Mouse (Mus musculus) stomach, embryonic 15.5 days (tissue): ENCODE measurements around the gene Ccdc32. TPM values are rescaled to one million over a fixed set of nuclear protein-coding genes. Genes with fewer than 3 reads are reported as not detected.
"Not testable (repeated sequence)": the region's sequence is repeated elsewhere in the genome, so short reads cannot be mapped to it uniquely, and the experiment has no call there.

Experiments
- ATAC-seq: fragments of 200-750 bp; cut with Nextera tagmentation; 2 replicates; pipeline ENCODE4 v1.8.0; 2017; ENCODE audit warnings: low read depth, moderate number of reproducible peaks, moderate TSS enrichment; ENCODE audit not compliant: insufficient read depth, low FRiP score
- H3K27ac ChIP-seq: fragments of 300-500 bp; sonication (generic); 2 replicates; pipeline ENCODE4 v1.5.1; 2015; ENCODE audit warnings: mild to moderate bottlenecking, inconsistent platforms
- H3K27me3 ChIP-seq: fragments of 300-500 bp; sonication (generic); replicated peaks from 2 replicates; pipeline ENCODE4 v1.6.1; 2015; ENCODE audit warnings: inconsistent platforms
- H3K36me3 ChIP-seq: fragments of 300-500 bp; sonication (generic); 2 replicates; pipeline ENCODE4 v1.6.1; 2015; ENCODE audit warnings: inconsistent platforms
- H3K4me1 ChIP-seq: fragments of 300-500 bp; sonication (generic); 2 replicates; pipeline ENCODE4 v1.6.1; 2015; ENCODE audit warnings: inconsistent platforms
- H3K4me2 ChIP-seq: fragments of 300-500 bp; sonication (generic); 2 replicates; pipeline ENCODE4 v1.6.1; 2015; ENCODE audit warnings: mild to moderate bottlenecking, inconsistent platforms
- H3K4me3 ChIP-seq: fragments of 300-500 bp; sonication (generic); replicated peaks from 2 replicates; pipeline ENCODE4 v1.5.1; 2015; ENCODE audit warnings: inconsistent platforms
- H3K9ac ChIP-seq: fragments of 300-500 bp; sonication (generic); 2 replicates; pipeline ENCODE4 v1.6.1; 2015; ENCODE audit warnings: inconsistent platforms
- H3K9me3 ChIP-seq: fragments of 300-500 bp; sonication (generic); 2 replicates; pipeline ENCODE4 v1.6.1; 2016; ENCODE audit warnings: inconsistent platforms
- WGBS: fragments of 180-500 bp; shearing (Covaris S2); methylation state at CpG from one replicate; pipeline ENCODE4 v1.1.7; 2015; 5-methylcytosine and 5-hydroxymethylcytosine counted together
- polyA plus RNA-seq: library from polyadenylated mRNA; unstranded; fragments of >200 nt; fragmentation: Nextera tagmentation; extraction: Ambion mirVana; gene quantifications from 2 replicates; pipeline ENCODE4 v1.2.1, GENCODE M21; 2015

The Ccdc32 gene
- polyA plus RNA-seq, 1 experiment from 2014 or later, result 22.3 TPM

GRCm38 (mm10) chr2:119026951-119027350, 2.2 kb downstream of the Ccdc32 start:
- no peaks in the 10 kb centered on the region for H3K27me3 ChIP-seq
- no peak for ATAC-seq
- WGBS, result 87% methylated on average over 4 of the region's 4 CpGs
- peaks cover 16% of the 10 kb centered on the region; the same call in 1 of the 2 replicates for H3K36me3 ChIP-seq
- no peak overlapping the region for H3K4me2 ChIP-seq
- H3K9ac ChIP-seq, result no peak overlapping the region
- H3K4me1 ChIP-seq, result peaks cover 8% of the 10 kb centered on the region
- no peak overlapping the region for H3K27ac ChIP-seq
- no peaks in the 10 kb centered on the region for H3K9me3 ChIP-seq
- H3K4me3 ChIP-seq, result no peak overlapping the region

- no peak overlapping the region for H3K4me2 ChIP-seq
- H3K4me3 ChIP-seq, result no peak overlapping the region
- no peaks in the 10 kb centered on the region for H3K27me3 ChIP-seq
- no peaks in the 10 kb centered on the region for H3K9me3 ChIP-seq
- 65% methylated on average over 4 of the region's 4 CpGs for WGBS
- H3K27ac ChIP-seq, result no peak overlapping the region
- peaks cover 27% of the 10 kb centered on the region for H3K36me3 ChIP-seq
- H3K4me1 ChIP-seq, result peaks cover 8% of the 10 kb centered on the region
- ATAC-seq, result no peak
- no peak overlapping the region for H3K9ac ChIP-seq
Observed at GRCm38 (mm10) chr2:119025239-119025616, 4.0 kb downstream of the Ccdc32 start.

DNA sequence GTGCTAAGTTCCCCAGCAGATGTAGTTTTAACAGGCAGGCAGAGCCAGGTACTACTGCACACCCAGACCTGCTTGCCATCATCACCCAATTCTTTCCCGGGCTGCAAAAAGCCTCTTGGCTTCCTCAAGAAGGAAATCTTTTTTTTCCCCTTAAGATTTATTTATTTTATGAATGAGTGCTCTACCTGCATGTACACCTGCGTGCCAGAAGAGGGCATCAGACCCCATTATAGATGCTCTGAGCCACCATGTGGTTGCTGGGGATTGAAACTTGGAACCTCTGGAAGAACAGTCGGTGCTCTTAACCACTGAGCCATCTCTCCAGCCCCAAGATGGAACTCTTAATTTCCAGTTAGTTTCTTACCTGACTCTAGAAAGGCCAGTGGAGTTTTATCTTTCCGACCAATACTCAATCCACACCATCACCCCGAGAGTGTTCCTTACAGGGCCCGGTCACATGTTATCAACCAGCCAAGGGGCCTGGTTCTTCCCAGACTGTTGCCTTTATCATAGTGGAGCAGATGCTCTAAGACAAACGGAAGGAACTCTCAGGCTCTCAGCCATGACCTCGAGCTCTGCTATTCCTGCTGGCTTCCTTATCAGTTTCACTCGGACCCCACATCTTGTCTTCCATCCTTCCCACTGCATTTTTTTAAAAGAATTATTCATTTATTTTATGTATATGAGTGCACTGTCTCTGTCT, 4.5 kb downstream of the Ccdc32 start:
- H3K27ac ChIP-seq, result no peak overlapping the region
- WGBS, result 62% methylated on average over 9 of the region's 9 CpGs
- H3K9me3 ChIP-seq, result no peaks in the 10 kb centered on the region
- no peak overlapping the region for H3K9ac ChIP-seq
- H3K27me3 ChIP-seq, result no peaks in the 10 kb centered on the region
- peaks cover 27% of the 10 kb centered on the region for H3K36me3 ChIP-seq
- H3K4me2 ChIP-seq, result no peak overlapping the region
- peaks cover 7% of the 10 kb centered on the region for H3K4me1 ChIP-seq
- ATAC-seq, result peak; percentile 79; the same call in 1 of the 2 replicates
- H3K4me3 ChIP-seq, result no peak overlapping the region

DNA sequence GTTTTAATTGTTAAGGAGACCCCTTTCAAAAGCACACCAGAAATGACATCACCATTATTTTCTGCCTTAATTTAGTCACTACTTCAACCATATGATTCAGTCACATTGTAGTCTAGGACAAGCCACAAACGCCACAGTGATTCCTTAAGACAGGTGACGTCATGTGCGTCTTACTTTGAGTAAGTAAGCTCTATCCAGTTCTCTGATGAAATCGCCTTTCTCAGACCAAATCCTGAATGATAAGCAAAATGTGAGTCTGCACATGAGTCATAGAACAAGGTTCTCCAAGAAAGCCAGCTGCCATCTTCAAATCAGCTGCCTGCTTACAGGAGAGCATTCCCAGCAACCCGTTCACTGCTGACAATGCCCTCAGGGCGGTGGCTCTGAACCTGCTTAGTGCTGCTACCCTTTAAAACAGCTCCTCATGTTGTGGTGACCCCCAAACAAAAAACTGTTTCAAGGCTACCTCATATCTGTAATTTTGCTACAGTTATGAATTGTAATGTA, 6.0 kb downstream of the Ccdc32 start:
- Histone ChIP-seq H3K36me3 (peaks cover 27% of the 10 kb centered on the region), H3K4me2 (no peak overlapping the region), H3K9ac (no peak overlapping the region), H3K4me3 (no peak overlapping the region), H3K9me3 (no peaks in the 10 kb centered on the region), H3K27ac (no peak overlapping the region), H3K27me3 (no peaks in the 10 kb centered on the region), H3K4me1 (peaks cover 8% of the 10 kb centered on the region; the same call in 1 of the 2 replicates)
- WGBS, result 95% methylated on average over 6 of the region's 6 CpGs
- no peak for ATAC-seq

DNA sequence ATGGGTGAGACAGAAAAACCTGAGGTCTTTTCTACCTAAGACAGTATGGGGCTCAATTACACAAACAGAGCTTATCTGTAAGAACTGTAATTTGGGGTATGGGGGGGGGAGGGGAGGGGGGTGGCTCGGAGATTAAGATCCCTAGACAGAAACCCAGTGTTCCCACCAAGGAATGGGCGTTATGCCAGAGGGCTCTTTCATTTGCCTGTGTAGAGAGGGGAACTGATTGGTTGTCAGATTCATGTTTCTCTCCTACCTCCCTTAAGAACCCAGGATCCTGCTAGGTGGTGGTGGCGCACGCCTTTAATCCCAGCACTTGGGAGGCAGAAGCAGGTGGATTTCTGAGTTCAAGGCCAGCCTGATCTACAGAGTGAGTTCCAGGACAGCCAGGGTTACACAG, 9.7 kb downstream of the Ccdc32 start:
- H3K4me3 ChIP-seq, result no peak overlapping the region
- H3K4me2 ChIP-seq, result no peak overlapping the region
- H3K27me3 ChIP-seq, result no peaks in the 10 kb centered on the region
- WGBS, result 59% methylated on average over 4 of the region's 4 CpGs
- peaks cover 8% of the 10 kb centered on the region; the same call in 1 of the 2 replicates for H3K4me1 ChIP-seq
- no peaks in the 10 kb centered on the region for H3K9me3 ChIP-seq
- H3K27ac ChIP-seq, result peak overlapping the region; percentile 76; the same call in 1 of the 2 replicates
- no peak for ATAC-seq
- no peak overlapping the region for H3K9ac ChIP-seq
- peaks cover 22% of the 10 kb centered on the region for H3K36me3 ChIP-seq

- Histone ChIP-seq H3K4me1 (peaks cover 8% of the 10 kb centered on the region; the same call in 1 of the 2 replicates), H3K4me2 (peak overlapping the region; percentile 24), H3K27me3 (no peaks in the 10 kb centered on the region), H3K36me3 (peaks cover 22% of the 10 kb centered on the region), H3K27ac (peak overlapping the region; percentile 76), H3K4me3 (no peak overlapping the region), H3K9me3 (no peaks in the 10 kb centered on the region), H3K9ac (no peak overlapping the region)
- WGBS, result 26% methylated on average over 5 of the region's 5 CpGs
- ATAC-seq, result no peak
Observed at GRCm38 (mm10) chr2:119019131-119019530, 10.1 kb downstream of the Ccdc32 start.

DNA sequence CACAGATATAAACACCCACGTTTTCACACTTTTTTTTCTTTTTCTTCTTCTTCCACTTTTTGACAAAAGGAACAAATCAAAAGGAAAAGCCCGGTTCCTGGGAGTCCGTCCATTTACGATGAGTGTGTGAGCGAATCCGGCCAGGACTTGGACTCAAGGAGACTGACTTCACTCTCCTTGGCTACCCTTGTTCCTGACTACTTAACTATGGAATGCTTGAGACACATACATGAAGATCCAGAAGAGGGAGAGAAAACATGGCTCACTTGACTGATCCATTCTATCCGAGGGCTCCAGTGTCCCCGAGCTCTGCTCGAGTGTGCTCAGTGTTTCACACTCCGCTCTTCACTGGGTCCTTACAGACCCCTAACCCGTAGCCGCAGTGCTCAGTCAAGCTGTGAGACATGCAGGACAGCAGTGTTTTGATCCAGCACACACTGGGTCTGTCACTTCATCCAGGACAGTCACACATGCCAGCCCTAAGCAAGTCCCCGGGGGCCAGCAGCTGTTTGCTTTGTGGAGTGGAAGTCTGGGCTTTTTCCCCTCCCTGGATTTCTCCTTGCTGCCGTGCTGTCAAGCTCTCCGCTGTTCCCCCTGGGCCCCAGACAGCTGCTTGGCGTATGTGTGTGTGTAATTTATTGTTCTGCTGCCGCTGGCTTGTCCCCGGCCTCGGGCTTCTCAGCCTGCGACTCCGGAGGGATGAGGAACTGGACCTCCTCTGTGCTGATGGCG, 10.6 kb downstream of the Ccdc32 start:
- peak overlapping the region; percentile 76 for H3K27ac ChIP-seq
- H3K4me2 ChIP-seq, result peak overlapping the region; percentile 24; the same call in 1 of the 2 replicates
- H3K36me3 ChIP-seq, result peaks cover 22% of the 10 kb centered on the region
- WGBS, result 40% methylated on average over 22 of the region's 22 CpGs
- H3K9me3 ChIP-seq, result no peaks in the 10 kb centered on the region
- H3K9ac ChIP-seq, result no peak overlapping the region
- H3K27me3 ChIP-seq, result no peaks in the 10 kb centered on the region
- no peak overlapping the region for H3K4me3 ChIP-seq
- H3K4me1 ChIP-seq, result peaks cover 8% of the 10 kb centered on the region; the same call in 1 of the 2 replicates
- ATAC-seq, result peak; percentile 47; the same call in 1 of the 2 replicates

- Histone ChIP-seq H3K36me3 (peaks cover 17% of the 10 kb centered on the region), H3K4me1 (peaks cover 8% of the 10 kb centered on the region; the same call in 1 of the 2 replicates), H3K4me3 (no peak overlapping the region), H3K9ac (no peak overlapping the region), H3K27ac (no peak overlapping the region), H3K27me3 (no peaks in the 10 kb centered on the region), H3K9me3 (no peaks in the 10 kb centered on the region), H3K4me2 (no peak overlapping the region)
- WGBS, result 91% methylated on average over 3 of the region's 3 CpGs
- no peak for ATAC-seq
Observed at GRCm38 (mm10) chr2:119017647-119018046, 11.5 kb downstream of the Ccdc32 start.

DNA sequence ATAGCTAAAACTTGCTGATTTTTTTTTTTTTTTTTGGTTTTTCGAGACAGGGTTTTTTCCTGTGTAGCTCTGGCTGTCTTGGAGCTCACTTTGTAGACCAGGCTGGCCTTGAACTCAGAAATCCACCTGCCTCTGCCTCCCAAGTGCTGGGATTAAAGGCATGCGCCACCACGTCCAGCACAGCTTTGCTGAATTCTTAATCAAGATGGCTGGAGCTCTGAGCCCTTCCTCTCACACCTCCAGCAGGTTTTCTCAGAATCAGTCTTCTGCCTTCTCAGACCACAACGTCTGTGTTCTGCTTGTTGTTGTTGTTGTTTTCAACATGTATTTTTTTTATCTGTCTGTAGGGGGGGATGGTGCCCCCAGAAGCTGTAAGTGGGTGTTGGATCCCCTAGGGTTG, 12.9 kb downstream of the Ccdc32 start:
- ATAC-seq, H3K36me3 ChIP-seq, H3K9me3 ChIP-seq, H3K27ac ChIP-seq, H3K4me2 ChIP-seq, H3K27me3 ChIP-seq, H3K9ac ChIP-seq, H3K4me3 ChIP-seq, H3K4me1 ChIP-seq: not testable (repeated sequence)
- 85% methylated on average over 4 of the region's 4 CpGs for WGBS

GRCm38 (mm10) chr2:119015604-119016180, 13.5 kb downstream of the Ccdc32 start:
- ATAC-seq, result no peak
- no peaks in the 10 kb centered on the region for H3K9me3 ChIP-seq
- no peak overlapping the region for H3K27ac ChIP-seq
- H3K9ac ChIP-seq, result no peak overlapping the region
- no peaks in the 10 kb centered on the region for H3K27me3 ChIP-seq
- no peak overlapping the region for H3K4me3 ChIP-seq
- H3K36me3 ChIP-seq, result no peaks in the 10 kb centered on the region
- H3K4me1 ChIP-seq, result peaks cover 8% of the 10 kb centered on the region; the same call in 1 of the 2 replicates
- WGBS, result 70% methylated on average over 12 of the region's 12 CpGs
- H3K4me2 ChIP-seq, result no peak overlapping the region

- 67% methylated on average over 7 of the region's 7 CpGs for WGBS
- Histone ChIP-seq H3K4me3 (no peak overlapping the region), H3K9ac (no peak overlapping the region), H3K36me3 (no peaks in the 10 kb centered on the region), H3K9me3 (no peaks in the 10 kb centered on the region), H3K4me2 (no peak overlapping the region), H3K27me3 (no peaks in the 10 kb centered on the region), H3K27ac (no peak overlapping the region), H3K4me1 (peaks cover 8% of the 10 kb centered on the region; the same call in 1 of the 2 replicates)
- ATAC-seq, result no peak
Observed at GRCm38 (mm10) chr2:119014989-119015388, 14.2 kb downstream of the Ccdc32 start.

DNA sequence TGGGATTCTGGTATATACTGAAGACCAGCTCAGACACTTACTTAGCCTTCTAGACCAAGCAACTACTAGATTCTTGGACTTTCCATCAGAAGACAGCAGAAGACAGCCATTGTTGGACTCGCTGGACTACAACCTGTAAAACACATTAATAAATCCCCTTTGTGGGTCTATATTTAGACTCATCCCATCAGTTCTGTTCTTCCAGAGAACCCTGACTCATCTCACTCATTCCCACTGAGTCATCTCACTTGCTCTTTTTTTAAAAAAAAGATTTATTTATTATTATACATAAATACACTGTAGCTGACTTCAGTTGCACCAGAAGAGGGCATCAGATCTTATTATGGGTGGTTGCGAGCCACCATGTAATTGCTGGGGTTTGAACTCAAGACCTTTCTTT, 19.8 kb downstream of the Ccdc32 start:
- 88% methylated on average over 2 of the region's 2 CpGs for WGBS
- H3K36me3 ChIP-seq, result no peaks in the 10 kb centered on the region
- H3K4me3 ChIP-seq, result no peak overlapping the region
- H3K27me3 ChIP-seq, result no peaks in the 10 kb centered on the region
- no peak overlapping the region for H3K4me2 ChIP-seq
- no peaks in the 10 kb centered on the region for H3K9me3 ChIP-seq
- no peaks in the 10 kb centered on the region for H3K4me1 ChIP-seq
- H3K27ac ChIP-seq, result no peak overlapping the region
- no peak for ATAC-seq
- no peak overlapping the region for H3K9ac ChIP-seq
